Mouse (Mus musculus) intestine, embryonic 14.5 days (tissue): ENCODE data around the gene Gm1043. TPM values are rescaled to one million over a fixed set of nuclear protein-coding genes. Genes with fewer than 3 reads are reported as not detected.
A peak's percentile ranks its signal among the peaks of the same experiment; 100 is the strongest.

Experiments
- ATAC-seq: fragments of 200-750 bp; cut with Nextera tagmentation; replicated peaks from 2 replicates; pipeline ENCODE4 v1.8.0; 2017; ENCODE audit warnings: low read depth, moderate number of reproducible peaks, moderate TSS enrichment, moderate library complexity; ENCODE audit not compliant: low FRiP score, low TSS enrichment
- DNase-seq: peaks from one replicate; pipeline ENCODE4 v3.0.0-alpha.2; 2018; ENCODE audit warnings: low spot score
- H3K27ac ChIP-seq: fragments of 300-500 bp; sonication (generic); 2 replicates; pipeline ENCODE4 v1.5.1; 2014; ENCODE audit warnings: low read depth, mild to moderate bottlenecking, control low read depth
- H3K27me3 ChIP-seq: fragments of 300-500 bp; sonication (generic); replicated peaks from 2 replicates; pipeline ENCODE4 v1.6.1; 2014; ENCODE audit warnings: low read length, control low read depth; ENCODE audit not compliant: control insufficient read depth, insufficient read depth
- H3K36me3 ChIP-seq: fragments of 300-500 bp; sonication (generic); 2 replicates; pipeline ENCODE4 v1.6.1; 2014; ENCODE audit warnings: low read length, control low read depth; ENCODE audit not compliant: control insufficient read depth, insufficient read depth
- H3K4me1 ChIP-seq: fragments of 300-500 bp; sonication (generic); replicated peaks from 2 replicates; pipeline ENCODE4 v1.6.1; 2014; ENCODE audit warnings: low read length, control low read depth, mixed read lengths; ENCODE audit not compliant: control insufficient read depth, insufficient read depth
- H3K4me2 ChIP-seq: fragments of 300-500 bp; sonication (generic); 2 replicates; pipeline ENCODE4 v1.6.1; 2014; ENCODE audit warnings: low read length
- H3K4me3 ChIP-seq: fragments of 300-500 bp; sonication (generic); 2 replicates; pipeline ENCODE4 v1.5.1; 2014; ENCODE audit warnings: low read depth, low read length, control low read depth, mixed read lengths
- H3K9ac ChIP-seq: fragments of 300-500 bp; sonication (generic); 2 replicates; pipeline ENCODE4 v1.6.1; 2014; ENCODE audit warnings: mild to moderate bottlenecking, low read length
- H3K9me3 ChIP-seq: fragments of 300-500 bp; sonication (generic); 2 replicates; pipeline ENCODE4 v1.6.1; 2016; ENCODE audit warnings: low read length, control low read depth; ENCODE audit not compliant: control insufficient read depth
- WGBS: fragments of 180-500 bp; shearing (Covaris S2); extraction: QIAGEN DNeasy Blood & Tissue Kit; methylation state at CpG from one replicate; pipeline ENCODE4 v1.1.7; 2014; 5-methylcytosine and 5-hydroxymethylcytosine counted together
- polyA plus RNA-seq: library from polyadenylated mRNA; unstranded; fragments of >200 nt; fragmentation: Nextera tagmentation; extraction: Ambion mirVana; gene quantifications from 2 replicates; pipeline ENCODE4 v1.2.1, GENCODE M21; 2014

Gm1043 gene
- polyA plus RNA-seq, 1 experiment from 2014 or later = not detected

- H3K9me3 ChIP-seq = no peaks in the 10 kb centered on the region
- DNase-seq = no peak
- no peak overlapping the region for H3K4me2 ChIP-seq
- H3K4me1 ChIP-seq = no peaks in the 10 kb centered on the region
- no peak overlapping the region for H3K4me3 ChIP-seq
- no peak overlapping the region for H3K9ac ChIP-seq
- H3K27me3 ChIP-seq = 0 out of 2 replicates have a peak, but pooled peaks cover 7% of the 10 kb centered on the region
- no peaks in the 10 kb centered on the region for H3K36me3 ChIP-seq
- 80% methylated on average over 9 of the region's 9 CpGs for WGBS
- no peak for ATAC-seq
- no peak overlapping the region for H3K27ac ChIP-seq
Observed at GRCm38 (mm10) chr5:37252101-37252804, 167.1 kb downstream of the Gm1043 start.

- no peaks in the 10 kb centered on the region for H3K36me3 ChIP-seq
- no peak overlapping the region for H3K9ac ChIP-seq
- H3K4me1 ChIP-seq = no peaks in the 10 kb centered on the region
- no peak overlapping the region for H3K4me2 ChIP-seq
- ATAC-seq (no peak), DNase-seq (no peak)
- no peaks in the 10 kb centered on the region for H3K27me3 ChIP-seq
- no peaks in the 10 kb centered on the region for H3K9me3 ChIP-seq
- H3K4me3 ChIP-seq = no peak overlapping the region
- no peak overlapping the region for H3K27ac ChIP-seq
- 85% methylated on average over 4 of the region's 4 CpGs for WGBS
Observed at GRCm38 (mm10) chr5:37254523-37254922, 169.4 kb downstream of the Gm1043 start.

DNA sequence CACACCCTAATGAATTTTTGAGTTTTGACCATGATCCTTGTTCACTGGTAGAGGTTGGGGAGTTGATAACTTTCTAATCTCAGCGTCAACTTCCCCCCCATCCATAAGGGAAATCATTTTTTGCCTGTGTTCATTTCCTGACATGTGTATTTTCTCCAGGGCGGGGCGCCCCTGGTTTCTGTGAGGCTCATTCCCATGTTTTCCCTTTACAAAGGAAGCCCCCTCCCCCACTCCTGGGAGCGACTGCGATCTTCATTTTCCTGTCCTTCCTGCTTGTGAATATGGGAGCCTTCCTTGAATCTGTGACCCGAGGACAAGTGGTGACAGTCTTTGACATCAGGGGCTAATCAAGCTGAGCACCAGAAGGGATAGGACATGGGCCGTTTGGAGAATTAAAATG lies 171.7 kb downstream of the Gm1043 start:
- Histone ChIP-seq H3K4me3 (no peak overlapping the region), H3K9me3 (no peaks in the 10 kb centered on the region), H3K27me3 (no peaks in the 10 kb centered on the region), H3K4me1 (no peaks in the 10 kb centered on the region), H3K36me3 (no peaks in the 10 kb centered on the region), H3K9ac (no peak overlapping the region), H3K27ac (no peak overlapping the region), H3K4me2 (no peak overlapping the region)
- DNase-seq = no peak
- ATAC-seq = no peak
- 61% methylated on average over 7 of the region's 7 CpGs for WGBS

DNA sequence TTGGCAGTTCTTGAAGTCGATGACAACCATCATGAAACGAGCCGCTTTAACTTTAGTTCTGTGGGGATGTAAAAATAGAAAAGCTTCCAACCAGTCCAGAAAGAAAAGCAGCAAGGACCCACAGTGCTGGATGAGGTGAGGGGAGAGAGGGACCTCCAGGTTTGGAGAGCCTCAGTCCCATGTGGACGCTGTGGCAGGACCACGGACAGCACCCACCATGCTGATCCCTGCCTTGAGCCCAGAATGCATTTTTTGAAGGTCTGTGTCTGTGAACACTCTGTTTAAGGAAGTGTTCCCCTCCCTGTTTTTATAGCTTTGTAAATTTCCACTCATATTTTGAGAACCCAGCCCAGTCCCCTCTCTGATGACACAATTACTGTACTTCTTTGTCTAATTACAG lies 172.1 kb downstream of the Gm1043 start:
- DNase-seq (peak; percentile 81), ATAC-seq (no peak)
- no peaks in the 10 kb centered on the region for H3K36me3 ChIP-seq
- H3K4me2 ChIP-seq = no peak overlapping the region
- no peak overlapping the region for H3K4me3 ChIP-seq
- H3K9ac ChIP-seq = no peak overlapping the region
- H3K4me1 ChIP-seq = no peaks in the 10 kb centered on the region
- no peaks in the 10 kb centered on the region for H3K9me3 ChIP-seq
- no peak overlapping the region for H3K27ac ChIP-seq
- no peaks in the 10 kb centered on the region for H3K27me3 ChIP-seq
- WGBS = 55% methylated on average over 5 of the region's 5 CpGs

- Histone ChIP-seq H3K9ac (no peak overlapping the region), H3K4me1 (no peaks in the 10 kb centered on the region), H3K9me3 (no peaks in the 10 kb centered on the region), H3K4me3 (no peak overlapping the region), H3K27me3 (no peaks in the 10 kb centered on the region), H3K4me2 (no peak overlapping the region), H3K36me3 (no peaks in the 10 kb centered on the region), H3K27ac (no peak overlapping the region)
- ATAC-seq (no peak), DNase-seq (no peak)
- WGBS = 53% methylated on average over 5 of the region's 5 CpGs
Observed at GRCm38 (mm10) chr5:37261734-37262133, 176.6 kb downstream of the Gm1043 start.

GRCm38 (mm10) chr5:37263816-37264215 lies 178.6 kb downstream of the Gm1043 start:
- H3K9me3 ChIP-seq = no peaks in the 10 kb centered on the region
- H3K4me2 ChIP-seq = no peak overlapping the region
- 53% methylated on average over 6 of the region's 6 CpGs for WGBS
- H3K36me3 ChIP-seq = no peaks in the 10 kb centered on the region
- H3K27ac ChIP-seq = no peak overlapping the region
- H3K27me3 ChIP-seq = no peaks in the 10 kb centered on the region
- no peak for DNase-seq
- no peak overlapping the region for H3K4me3 ChIP-seq
- no peaks in the 10 kb centered on the region for H3K4me1 ChIP-seq
- no peak overlapping the region for H3K9ac ChIP-seq
- no peak for ATAC-seq

Other genes starting within 250 kb of the Gm1043 start
- 0.40 and 0.73 TPM in 2 replicates for gene Ppp2r2c, start 216.9 kb upstream of the Gm1043 start, polyA plus RNA-seq
- 13.3 and 13.6 TPM in 2 replicates for gene Wfs1, start 96.2 kb upstream of the Gm1043 start, polyA plus RNA-seq
- 46.4 and 49.8 TPM in 2 replicates for gene Crmp1, start 156.6 kb downstream of the Gm1043 start, polyA plus RNA-seq